Mouse (Mus musculus): ENCODE measurements around the gene 4933415A04Rik. TPM values are rescaled to one million over a fixed set of nuclear protein-coding genes. Genes with fewer than 3 reads are reported as not detected.

Gene 4933415A04Rik
- polyA plus RNA-seq, 1 experiment = 0.30 TPM

- no peak for DNase-seq
- Histone ChIP-seq H3K4me1 (ENCODE audit: control insufficient read depth, insufficient read depth, low read length) (peaks cover 2% of the 10 kb centered on the region; the same call in 1 of the 2 replicates), H3K27ac (ENCODE audit: insufficient read depth, low read depth, low read length) (no peak within 1 kb of the TSS), H3K4me3 (ENCODE audit: insufficient read depth, low read depth, low read length) (no peak within 1 kb of the TSS), H3K36me3 (ENCODE audit: control insufficient read depth, insufficient read depth, low read length) (no peaks in the 10 kb centered on the region), H3K27me3 (replicated peaks; ENCODE audit: control insufficient read depth, insufficient read depth, low read length) (no peaks in the 10 kb centered on the region)
- TF ChIP-seq POLR2A (IDR thresholded peaks at IDR 0.05; ENCODE audit: low read depth, low read length) (no peak), CTCF (conservative IDR thresholded peaks at IDR 0.05; ENCODE audit: insufficient read depth, insufficient read length, low read depth, low read length) (no peak)
- 92% methylated on average over 5 of the region's 5 CpGs for WGBS
Observed at GRCm38 (mm10) chr11:43601440-43601839, 14.6 kb downstream of the 4933415A04Rik start, which contains the start of gene Fabp6. Fabp6 (minus strand) TSS chr11:43601540.

- H3K4me3 ChIP-seq (ENCODE audit: insufficient read depth, low read depth, low read length) = no peak overlapping the region
- 90% methylated on average over 2 of the region's 2 CpGs for WGBS
- DNase-seq = no peak
- no peaks in the 10 kb centered on the region for H3K36me3 ChIP-seq (ENCODE audit: control insufficient read depth, insufficient read depth, low read length)
- TF ChIP-seq POLR2A (IDR thresholded peaks at IDR 0.05; ENCODE audit: low read depth, low read length) (no peak), CTCF (conservative IDR thresholded peaks at IDR 0.05; ENCODE audit: insufficient read depth, insufficient read length, low read depth, low read length) (no peak)
- H3K27me3 ChIP-seq (replicated peaks; ENCODE audit: control insufficient read depth, insufficient read depth, low read length) = no peaks in the 10 kb centered on the region
- no peak overlapping the region for H3K27ac ChIP-seq (ENCODE audit: insufficient read depth, low read depth, low read length)
- no peaks in the 10 kb centered on the region for H3K4me1 ChIP-seq (ENCODE audit: control insufficient read depth, insufficient read depth, low read length)
Observed at GRCm38 (mm10) chr11:43604207-43604606, 17.4 kb downstream of the 4933415A04Rik start.

DNA sequence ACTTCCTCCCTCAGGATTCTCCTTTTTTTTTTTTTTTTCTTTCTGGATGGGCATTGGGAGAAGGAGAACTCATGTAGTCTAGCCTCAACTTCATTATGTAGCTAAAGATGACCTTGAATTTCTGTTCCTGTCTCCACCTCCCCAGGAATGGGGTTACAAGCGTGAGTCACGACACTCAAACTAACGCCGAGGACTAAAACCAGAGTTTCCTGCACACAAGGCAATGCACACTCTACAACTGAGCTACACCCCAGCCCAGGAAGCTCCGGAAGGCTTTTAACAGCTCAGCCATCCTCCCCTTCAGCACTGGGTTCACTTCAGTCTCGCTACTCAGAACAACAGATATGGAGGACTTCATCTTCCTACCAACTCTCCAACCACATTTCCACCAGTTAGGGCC lies 18.1 kb downstream of the 4933415A04Rik start:
- no peak for TF ChIP-seq POLR2A (IDR thresholded peaks at IDR 0.05; ENCODE audit: low read depth, low read length)
- TF ChIP-seq CTCF (conservative IDR thresholded peaks at IDR 0.05; ENCODE audit: insufficient read depth, insufficient read length, low read depth, low read length) = no peak
- Histone ChIP-seq H3K4me3 (ENCODE audit: insufficient read depth, low read depth, low read length) (no peak overlapping the region), H3K36me3 (ENCODE audit: control insufficient read depth, insufficient read depth, low read length) (no peaks in the 10 kb centered on the region), H3K27ac (ENCODE audit: insufficient read depth, low read depth, low read length) (no peak overlapping the region), H3K27me3 (replicated peaks; ENCODE audit: control insufficient read depth, insufficient read depth, low read length) (no peaks in the 10 kb centered on the region), H3K4me1 (ENCODE audit: control insufficient read depth, insufficient read depth, low read length) (no peaks in the 10 kb centered on the region)
- WGBS = 79% methylated on average over 6 of the region's 6 CpGs
- no peak for DNase-seq

DNA sequence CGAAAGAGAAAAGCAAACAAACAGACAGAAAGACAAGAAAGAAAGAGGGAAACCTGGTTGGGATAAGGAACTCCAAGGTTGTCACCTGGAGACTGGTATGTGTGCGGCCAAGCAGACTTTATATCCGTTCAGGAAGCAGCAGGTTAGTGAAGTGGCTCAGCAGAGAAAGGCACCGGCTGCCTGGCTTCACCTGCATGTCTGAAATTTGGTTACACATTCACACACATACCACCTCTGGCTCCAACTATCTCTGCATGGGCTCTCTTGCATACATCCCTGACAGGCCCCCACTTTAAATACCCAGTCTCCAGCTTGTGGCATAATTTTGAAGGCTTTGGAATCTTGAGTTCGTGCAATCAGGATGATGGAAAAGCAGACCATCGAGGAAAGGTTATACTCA lies 19.0 kb downstream of the 4933415A04Rik start:
- H3K27me3 ChIP-seq (replicated peaks; ENCODE audit: control insufficient read depth, insufficient read depth, low read length) = no peaks in the 10 kb centered on the region
- no peaks in the 10 kb centered on the region for H3K36me3 ChIP-seq (ENCODE audit: control insufficient read depth, insufficient read depth, low read length)
- 54% methylated on average over 6 of the region's 6 CpGs for WGBS
- no peaks in the 10 kb centered on the region for H3K4me1 ChIP-seq (ENCODE audit: control insufficient read depth, insufficient read depth, low read length)
- no peak overlapping the region for H3K4me3 ChIP-seq (ENCODE audit: insufficient read depth, low read depth, low read length)
- H3K27ac ChIP-seq (ENCODE audit: insufficient read depth, low read depth, low read length) = no peak overlapping the region
- DNase-seq = no peak
- TF ChIP-seq CTCF (conservative IDR thresholded peaks at IDR 0.05; ENCODE audit: insufficient read depth, insufficient read length, low read depth, low read length) (no peak), POLR2A (IDR thresholded peaks at IDR 0.05; ENCODE audit: low read depth, low read length) (no peak)

DNA sequence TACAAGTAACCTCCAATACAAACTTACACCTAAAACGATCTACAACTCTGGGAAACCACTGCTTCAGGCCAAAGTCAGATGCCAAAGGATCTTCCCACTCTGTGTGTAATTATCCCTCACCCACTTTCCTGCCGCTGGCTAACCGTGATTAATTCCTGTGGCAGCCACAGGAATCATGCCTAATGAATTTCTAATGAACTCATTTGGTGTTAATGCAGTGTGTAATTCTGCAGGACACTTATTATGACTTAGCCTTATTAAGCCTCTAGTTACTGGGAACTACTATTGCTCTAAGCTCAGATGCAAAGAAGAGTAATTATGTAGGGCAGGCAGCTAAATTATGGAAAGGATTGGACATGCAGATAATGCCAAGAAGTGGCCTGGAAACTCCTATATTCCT lies 21.6 kb downstream of the 4933415A04Rik start:
- Histone ChIP-seq H3K36me3 (ENCODE audit: control insufficient read depth, insufficient read depth, low read length) (no peaks in the 10 kb centered on the region), H3K4me1 (ENCODE audit: control insufficient read depth, insufficient read depth, low read length) (no peaks in the 10 kb centered on the region), H3K4me3 (ENCODE audit: insufficient read depth, low read depth, low read length) (no peak overlapping the region), H3K27ac (ENCODE audit: insufficient read depth, low read depth, low read length) (no peak overlapping the region), H3K27me3 (replicated peaks; ENCODE audit: control insufficient read depth, insufficient read depth, low read length) (no peaks in the 10 kb centered on the region)
- TF ChIP-seq CTCF (conservative IDR thresholded peaks at IDR 0.05; ENCODE audit: insufficient read depth, insufficient read length, low read depth, low read length) = no peak
- WGBS = 48% methylated on average over 3 of the region's 3 CpGs
- DNase-seq = no peak

GRCm38 (mm10) chr11:43610006-43610661 lies 23.3 kb downstream of the 4933415A04Rik start:
- Histone ChIP-seq H3K27me3 (replicated peaks; ENCODE audit: control insufficient read depth, insufficient read depth, low read length) (no peaks in the 10 kb centered on the region), H3K4me1 (ENCODE audit: control insufficient read depth, insufficient read depth, low read length) (no peaks in the 10 kb centered on the region), H3K27ac (ENCODE audit: insufficient read depth, low read depth, low read length) (no peak overlapping the region), H3K36me3 (ENCODE audit: control insufficient read depth, insufficient read depth, low read length) (no peaks in the 10 kb centered on the region), H3K4me3 (ENCODE audit: insufficient read depth, low read depth, low read length) (no peak overlapping the region)
- DNase-seq = no peak
- TF ChIP-seq POLR2A (IDR thresholded peaks at IDR 0.05; ENCODE audit: low read depth, low read length) (no peak), CTCF (conservative IDR thresholded peaks at IDR 0.05; ENCODE audit: insufficient read depth, insufficient read length, low read depth, low read length) (no peak)
- WGBS = 53% methylated on average over 10 of the region's 10 CpGs

DNA sequence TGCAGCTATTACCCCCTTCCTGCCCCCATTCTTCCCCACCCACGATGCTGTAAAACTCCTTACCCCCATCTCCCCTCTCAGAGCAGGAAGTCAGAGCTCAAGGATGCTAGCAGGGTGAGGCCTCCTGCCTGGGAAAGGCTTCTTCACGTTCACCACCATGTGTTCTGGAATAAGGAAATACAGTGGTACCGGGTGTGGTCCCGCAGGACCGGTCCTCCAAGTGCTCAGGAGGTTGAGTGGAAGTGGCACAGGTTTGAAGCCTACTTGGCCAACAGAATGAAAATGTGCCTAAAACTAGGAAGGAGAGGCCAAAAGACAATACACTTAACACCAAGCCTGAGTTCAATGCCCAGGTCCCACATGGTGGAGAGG lies 23.8 kb downstream of the 4933415A04Rik start:
- WGBS = 68% methylated on average over 5 of the region's 5 CpGs
- TF ChIP-seq CTCF (conservative IDR thresholded peaks at IDR 0.05; ENCODE audit: insufficient read depth, insufficient read length, low read depth, low read length) (no peak), POLR2A (IDR thresholded peaks at IDR 0.05; ENCODE audit: low read depth, low read length) (no peak)
- Histone ChIP-seq H3K36me3 (ENCODE audit: control insufficient read depth, insufficient read depth, low read length) (no peaks in the 10 kb centered on the region), H3K27me3 (replicated peaks; ENCODE audit: control insufficient read depth, insufficient read depth, low read length) (no peaks in the 10 kb centered on the region), H3K27ac (ENCODE audit: insufficient read depth, low read depth, low read length) (no peak overlapping the region), H3K4me3 (ENCODE audit: insufficient read depth, low read depth, low read length) (no peak overlapping the region), H3K4me1 (ENCODE audit: control insufficient read depth, insufficient read depth, low read length) (no peaks in the 10 kb centered on the region)
- DNase-seq = no peak

Data from kidney, adult 2 months (tissue).